Mouse (Mus musculus): Measurements from ENCODE around the gene Tnfrsf13b. TPM values are rescaled to one million over a fixed set of nuclear protein-coding genes. Genes with fewer than 3 reads are reported as not detected.

Gene Tnfrsf13b
- polyA plus RNA-seq, 1 experiment from 2014 or later: 2.2 TPM

GRCm38 (mm10) chr11:61142262-61142661 is 15.7 kb downstream of the Tnfrsf13b start:
- ATAC-seq (replicated peaks; ENCODE audit: insufficient number of reproducible peaks, low FRiP score, low TSS enrichment): no peak

GRCm38 (mm10) chr11:61142941-61143530 is 16.5 kb downstream of the Tnfrsf13b start:
- no peak overlapping the region for H3K4me3 ChIP-seq (ENCODE audit: low read depth, low read length)
- no peaks in the 10 kb centered on the region for H3K36me3 ChIP-seq (ENCODE audit: control insufficient read depth, insufficient read depth, low read length)
- H3K9ac ChIP-seq (ENCODE audit: low read depth, low read length): no peak overlapping the region
- H3K27ac ChIP-seq (ENCODE audit: low read depth, low read length): no peak overlapping the region
- 0 out of 2 replicates have a peak, but pooled peaks cover 6% of the 10 kb centered on the region for H3K4me1 ChIP-seq (ENCODE audit: control insufficient read depth, insufficient read depth, low read length)
- H3K27me3 ChIP-seq (ENCODE audit: control insufficient read depth, insufficient read depth, low read length): peaks cover 6% of the 10 kb centered on the region; the same call in 1 of the 2 replicates
- WGBS (ENCODE audit: insufficient replicate concordance): 47% methylated on average over 6 of the region's 6 CpGs
- no peaks in the 10 kb centered on the region for H3K9me3 ChIP-seq (replicated peaks; ENCODE audit: control insufficient read depth, low read length)
- no peak overlapping the region for H3K4me2 ChIP-seq
- ATAC-seq (replicated peaks; ENCODE audit: insufficient number of reproducible peaks, low FRiP score, low TSS enrichment): no peak

More at GRCm38 (mm10) chr11:61142262-61142661, 15.7 kb downstream of the Tnfrsf13b start:
- 49% methylated on average over 3 of the region's 3 CpGs for WGBS (ENCODE audit: insufficient replicate concordance)
- Histone ChIP-seq H3K27ac (ENCODE audit: low read depth, low read length) (no peak overlapping the region), H3K36me3 (ENCODE audit: control insufficient read depth, insufficient read depth, low read length) (no peaks in the 10 kb centered on the region), H3K9ac (ENCODE audit: low read depth, low read length) (no peak overlapping the region), H3K9me3 (replicated peaks; ENCODE audit: control insufficient read depth, low read length) (no peaks in the 10 kb centered on the region), H3K4me2 (no peak overlapping the region), H3K4me1 (ENCODE audit: control insufficient read depth, insufficient read depth, low read length) (0 out of 2 replicates have a peak, but pooled peaks cover 6% of the 10 kb centered on the region), H3K27me3 (ENCODE audit: control insufficient read depth, insufficient read depth, low read length) (0 out of 2 replicates have a peak, but pooled peaks cover 2% of the 10 kb centered on the region), H3K4me3 (ENCODE audit: low read depth, low read length) (no peak overlapping the region)

GRCm38 (mm10) chr11:61143564-61144469 is 17.3 kb downstream of the Tnfrsf13b start:
- Histone ChIP-seq H3K27me3 (ENCODE audit: control insufficient read depth, insufficient read depth, low read length) (peaks cover 9% of the 10 kb centered on the region; the same call in 1 of the 2 replicates), H3K9ac (ENCODE audit: low read depth, low read length) (no peak overlapping the region), H3K36me3 (ENCODE audit: control insufficient read depth, insufficient read depth, low read length) (no peaks in the 10 kb centered on the region), H3K4me1 (ENCODE audit: control insufficient read depth, insufficient read depth, low read length) (0 out of 2 replicates have a peak, but pooled peaks cover 6% of the 10 kb centered on the region), H3K27ac (ENCODE audit: low read depth, low read length) (no peak overlapping the region), H3K4me3 (ENCODE audit: low read depth, low read length) (no peak overlapping the region), H3K9me3 (replicated peaks; ENCODE audit: control insufficient read depth, low read length) (no peaks in the 10 kb centered on the region), H3K4me2 (0 out of 2 replicates have a peak overlapping the region, but pooled peaks have one; percentile 9)
- no peak for ATAC-seq (replicated peaks; ENCODE audit: insufficient number of reproducible peaks, low FRiP score, low TSS enrichment)
- WGBS (ENCODE audit: insufficient replicate concordance): 60% methylated on average over 7 of the region's 7 CpGs

- H3K4me2 ChIP-seq: no peak overlapping the region
- 0 out of 2 replicates have a peak, but pooled peaks cover 6% of the 10 kb centered on the region for H3K4me1 ChIP-seq (ENCODE audit: control insufficient read depth, insufficient read depth, low read length)
- peaks cover 9% of the 10 kb centered on the region; the same call in 1 of the 2 replicates for H3K27me3 ChIP-seq (ENCODE audit: control insufficient read depth, insufficient read depth, low read length)
- no peak overlapping the region for H3K4me3 ChIP-seq (ENCODE audit: low read depth, low read length)
- H3K9ac ChIP-seq (ENCODE audit: low read depth, low read length): no peak overlapping the region
- no peak for ATAC-seq (replicated peaks; ENCODE audit: insufficient number of reproducible peaks, low FRiP score, low TSS enrichment)
- no peaks in the 10 kb centered on the region for H3K9me3 ChIP-seq (replicated peaks; ENCODE audit: control insufficient read depth, low read length)
- no peak overlapping the region for H3K27ac ChIP-seq (ENCODE audit: low read depth, low read length)
- H3K36me3 ChIP-seq (ENCODE audit: control insufficient read depth, insufficient read depth, low read length): no peaks in the 10 kb centered on the region
- WGBS (ENCODE audit: insufficient replicate concordance): 79% methylated on average over 8 of the region's 8 CpGs
These were observed 19.0 kb downstream of the Tnfrsf13b start for GRCm38 (mm10) chr11:61145551-61145950.

GRCm38 (mm10) chr11:61146645-61147299 is 20.2 kb downstream of the Tnfrsf13b start:
- Histone ChIP-seq H3K9ac (ENCODE audit: low read depth, low read length) (peak overlapping the region; percentile 61), H3K4me2 (peak overlapping the region; percentile 77), H3K4me3 (ENCODE audit: low read depth, low read length) (peak overlapping the region; percentile 44), H3K36me3 (ENCODE audit: control insufficient read depth, insufficient read depth, low read length) (no peaks in the 10 kb centered on the region), H3K27ac (ENCODE audit: low read depth, low read length) (no peak overlapping the region), H3K4me1 (ENCODE audit: control insufficient read depth, insufficient read depth, low read length) (0 out of 2 replicates have a peak, but pooled peaks cover 3% of the 10 kb centered on the region), H3K27me3 (ENCODE audit: control insufficient read depth, insufficient read depth, low read length) (peaks cover 9% of the 10 kb centered on the region; the same call in 1 of the 2 replicates), H3K9me3 (replicated peaks; ENCODE audit: control insufficient read depth, low read length) (no peaks in the 10 kb centered on the region)
- no peak for ATAC-seq (replicated peaks; ENCODE audit: insufficient number of reproducible peaks, low FRiP score, low TSS enrichment)
- 15% methylated on average over 20 of the region's 20 CpGs for WGBS (ENCODE audit: insufficient replicate concordance)

- Histone ChIP-seq H3K9ac (ENCODE audit: low read depth, low read length) (peak overlapping the region; percentile 61), H3K36me3 (ENCODE audit: control insufficient read depth, insufficient read depth, low read length) (peaks cover 2% of the 10 kb centered on the region), H3K4me3 (ENCODE audit: low read depth, low read length) (peak overlapping the region; percentile 44), H3K9me3 (replicated peaks; ENCODE audit: control insufficient read depth, low read length) (no peaks in the 10 kb centered on the region), H3K4me1 (ENCODE audit: control insufficient read depth, insufficient read depth, low read length) (0 out of 2 replicates have a peak, but pooled peaks cover 3% of the 10 kb centered on the region), H3K27ac (ENCODE audit: low read depth, low read length) (no peak overlapping the region), H3K4me2 (peak overlapping the region; percentile 77), H3K27me3 (ENCODE audit: control insufficient read depth, insufficient read depth, low read length) (peaks cover 9% of the 10 kb centered on the region; the same call in 1 of the 2 replicates)
- 0 out of 2 replicates have a peak, but pooled peaks have one; percentile 22 for ATAC-seq (replicated peaks; ENCODE audit: insufficient number of reproducible peaks, low FRiP score, low TSS enrichment)
- WGBS (ENCODE audit: insufficient replicate concordance): 7% methylated on average over 32 of the region's 32 CpGs
These were observed 20.7 kb downstream of the Tnfrsf13b start for GRCm38 (mm10) chr11:61147300-61147683.

- H3K9me3 ChIP-seq (replicated peaks; ENCODE audit: control insufficient read depth, low read length): no peaks in the 10 kb centered on the region
- H3K4me3 ChIP-seq (ENCODE audit: low read depth, low read length): no peak overlapping the region
- H3K27me3 ChIP-seq (ENCODE audit: control insufficient read depth, insufficient read depth, low read length): peaks cover 9% of the 10 kb centered on the region; the same call in 1 of the 2 replicates
- H3K4me2 ChIP-seq: no peak overlapping the region
- no peak for ATAC-seq (replicated peaks; ENCODE audit: insufficient number of reproducible peaks, low FRiP score, low TSS enrichment)
- peaks cover 30% of the 10 kb centered on the region for H3K36me3 ChIP-seq (ENCODE audit: control insufficient read depth, insufficient read depth, low read length)
- H3K9ac ChIP-seq (ENCODE audit: low read depth, low read length): no peak overlapping the region
- H3K4me1 ChIP-seq (ENCODE audit: control insufficient read depth, insufficient read depth, low read length): no peaks in the 10 kb centered on the region
- WGBS (ENCODE audit: insufficient replicate concordance): 66% methylated on average over 6 of the region's 6 CpGs
- no peak overlapping the region for H3K27ac ChIP-seq (ENCODE audit: low read depth, low read length)
These were observed 23.9 kb downstream of the Tnfrsf13b start for GRCm38 (mm10) chr11:61150233-61151001.

Data from heart, embryonic 11.5 days (tissue).